Mouse (Mus musculus) small intestine, adult 10 weeks (tissue): Measurements from ENCODE around the gene Gm28870. TPM values are rescaled to one million over a fixed set of nuclear protein-coding genes. Genes with fewer than 3 reads are reported as not detected.

ENCODE experiments used
- polyA plus RNA-seq: library from polyadenylated mRNA; stranded (reverse); fragments of 350-450 nt; fragmentation: Illumina TruSeq; extraction: RNeasy Lipid Tissue Mini Kit (QIAGEN cat#74804); gene quantifications from one replicate; pipeline ENCODE4 v1.2.3, GENCODE M21; 2014; ENCODE audit warnings: low replicate concordance

Gm28870 gene
- not detected for polyA plus RNA-seq

GRCm38 (mm10) chrY:50096976-50097375, at the start of gene Gm28870:
Gene Gm28870, plus strand, starts transcription at chrY:50097276.

